ENCODE assay signal across 7 mouse cellular contexts in genomic region chr19:38566752-38567151, GRCm38 (mm10).
DNase-seq lines count a peak whose midpoint lies in the region; ATAC-seq and TF ChIP-seq lines count a peak whose summit lies in the region.

No protein-coding gene starts in this region.

- H3K4me2 ChIP-seq in lung, embryonic 15.5 days = peak overlapping the region; percentile 21; the same call in 1 of the 2 replicates
- H3K4me2 ChIP-seq in forebrain, embryonic 14.5 days (ENCODE audit: low read length) = peak overlapping the region; percentile 23; the same call in 1 of the 2 replicates
- H3K4me2 ChIP-seq in intestine, embryonic 16.5 days (ENCODE audit: low read depth, low read length) = no peak overlapping the region
- no peak overlapping the region for H3K4me2 ChIP-seq in stomach, postnatal 0 days (replicated peaks; ENCODE audit: low read depth)

- peak; percentile 71 for TF ChIP-seq CTCF in stomach, postnatal 0 days (IDR thresholded peaks at IDR 0.05; ENCODE audit: low read depth)

- no peak overlapping the region for H3K4me3 ChIP-seq in lung, embryonic 15.5 days
- H3K4me3 ChIP-seq in forebrain, embryonic 14.5 days (ENCODE audit: low read depth, low read length) = no peak overlapping the region
- H3K4me3 ChIP-seq in intestine, embryonic 16.5 days (ENCODE audit: low read length) = no peak overlapping the region
- no peak overlapping the region for H3K4me3 ChIP-seq in stomach, postnatal 0 days (ENCODE audit: low read depth, low read length)

- TF ChIP-seq EP300 in stomach, postnatal 0 days (optimal IDR thresholded peaks at IDR 0.05) = no peak

- no peaks in the 10 kb centered on the region for H3K27me3 ChIP-seq in lung, embryonic 15.5 days
- H3K27me3 ChIP-seq in forebrain, embryonic 14.5 days (replicated peaks; ENCODE audit: control insufficient read depth, insufficient read depth, low read length) = no peaks in the 10 kb centered on the region
- no peaks in the 10 kb centered on the region for H3K27me3 ChIP-seq in intestine, embryonic 16.5 days (replicated peaks; ENCODE audit: control insufficient read depth, insufficient read depth, low read length)
- no peaks in the 10 kb centered on the region for H3K27me3 ChIP-seq in stomach, postnatal 0 days (ENCODE audit: control insufficient read depth, insufficient read depth, low read length)

- H3K27ac ChIP-seq in lung, embryonic 15.5 days = no peak overlapping the region
- no peak overlapping the region for H3K27ac ChIP-seq in forebrain, embryonic 14.5 days (ENCODE audit: low read depth, low read length)
- no peak overlapping the region for H3K27ac ChIP-seq in intestine, embryonic 16.5 days (ENCODE audit: low read length)
- no peak overlapping the region for H3K27ac ChIP-seq in stomach, postnatal 0 days (replicated peaks)

- no peaks in the 10 kb centered on the region for H3K9me3 ChIP-seq in lung, embryonic 15.5 days
- no peaks in the 10 kb centered on the region for H3K9me3 ChIP-seq in forebrain, embryonic 14.5 days (replicated peaks; ENCODE audit: control insufficient read depth, low read length)
- no peaks in the 10 kb centered on the region for H3K9me3 ChIP-seq in intestine, embryonic 16.5 days (ENCODE audit: control insufficient read depth, low read length)
- no peaks in the 10 kb centered on the region for H3K9me3 ChIP-seq in stomach, postnatal 0 days (ENCODE audit: control insufficient read depth, low read length)

- H3K4me1 ChIP-seq in lung, embryonic 15.5 days = peaks cover 4% of the 10 kb centered on the region; the same call in 1 of the 2 replicates
- H3K4me1 ChIP-seq in forebrain, embryonic 14.5 days (ENCODE audit: control insufficient read depth, insufficient read depth, low read length) = peaks cover 8% of the 10 kb centered on the region; the same call in 1 of the 2 replicates
- H3K4me1 ChIP-seq in intestine, embryonic 16.5 days (ENCODE audit: control insufficient read depth, insufficient read depth, low read length) = peaks cover 3% of the 10 kb centered on the region; the same call in 1 of the 2 replicates
- no peaks in the 10 kb centered on the region for H3K4me1 ChIP-seq in stomach, postnatal 0 days (replicated peaks; ENCODE audit: control insufficient read depth, insufficient read depth)

- WGBS in lung, embryonic 15.5 days = 11% methylated on average over 7 of the region's 7 CpGs
- 13% methylated on average over 7 of the region's 7 CpGs for WGBS in forebrain, embryonic 14.5 days
- WGBS in intestine, embryonic 16.5 days = 22% methylated on average over 7 of the region's 7 CpGs
- 17% methylated on average over 7 of the region's 7 CpGs for WGBS in stomach, postnatal 0 days

- DNase-seq in lung, adult 18-20 months = no peak
- DNase-seq in forebrain, embryonic 14.5 days (ENCODE audit: low spot score) = peak; percentile 52
- no peak for DNase-seq in stomach, postnatal 0 days (ENCODE audit: low spot score)
- DNase-seq in adrenal gland, postnatal 36 days = no peak

- peak; percentile 49; the same call in 1 of the 2 replicates for ATAC-seq in lung, embryonic 15.5 days (ENCODE audit: borderline replicate concordance, extremely low read depth, low FRiP score, low TSS enrichment)
- ATAC-seq in forebrain, embryonic 14.5 days = peak; percentile 63
- peak; percentile 26; the same call in 1 of the 2 replicates for ATAC-seq in intestine, embryonic 16.5 days
- peak; percentile 38; the same call in 1 of the 2 replicates for ATAC-seq in stomach, postnatal 0 days (ENCODE audit: low FRiP score, low TSS enrichment)
- ATAC-seq in erythroid progenitor cell, adult 5-6 weeks (replicated peaks; ENCODE audit: low FRiP score, poor library complexity, severe bottlenecking) = no peak

- no peaks in the 10 kb centered on the region for H3K36me3 ChIP-seq in lung, embryonic 15.5 days
- no peaks in the 10 kb centered on the region for H3K36me3 ChIP-seq in forebrain, embryonic 14.5 days (ENCODE audit: control insufficient read depth, insufficient read depth, low read length)
- H3K36me3 ChIP-seq in intestine, embryonic 16.5 days (ENCODE audit: control insufficient read depth, insufficient read depth, low read length) = no peaks in the 10 kb centered on the region
- H3K36me3 ChIP-seq in stomach, postnatal 0 days (ENCODE audit: control insufficient read depth, insufficient read depth, low read length) = no peaks in the 10 kb centered on the region

- no peak overlapping the region for H3K9ac ChIP-seq in lung, embryonic 15.5 days
- no peak overlapping the region for H3K9ac ChIP-seq in forebrain, embryonic 14.5 days (ENCODE audit: low read length)
- no peak overlapping the region for H3K9ac ChIP-seq in intestine, embryonic 16.5 days (ENCODE audit: low read depth, low read length)
- no peak overlapping the region for H3K9ac ChIP-seq in stomach, postnatal 0 days (ENCODE audit: low read length)

Comparison
In these comparisons a context has a peak if more than half of its experiments do, and no peak if none do; other contexts are left out.
1. H3K4me2 ChIP-seq: peak in lung, embryonic 15.5 days (single experiment) and forebrain, embryonic 14.5 days (single experiment); none in intestine, embryonic 16.5 days (single experiment) and stomach, postnatal 0 days (single experiment).